Mouse (Mus musculus) neural tube, embryonic 11.5 days (tissue): ENCODE measurements around the gene Ttc23. TPM values are rescaled to one million over a fixed set of nuclear protein-coding genes. Genes with fewer than 3 reads are reported as not detected.
A peak's percentile ranks its signal among the peaks of the same experiment; 100 is the strongest.

Source experiments
- ATAC-seq: fragments of 200-750 bp; cut with Nextera tagmentation; 2 replicates; pipeline ENCODE4 v1.8.0; 2017; ENCODE audit warnings: moderate number of reproducible peaks, mild to moderate bottlenecking, moderate TSS enrichment, moderate library complexity; ENCODE audit not compliant: insufficient read depth, low FRiP score, low TSS enrichment
- DNase-seq: peaks from one replicate; pipeline ENCODE4 v3.0.0-alpha.2; 2015; ENCODE audit warnings: low spot score
- H3K27ac ChIP-seq: fragments of 300-500 bp; sonication (generic); 2 replicates; pipeline ENCODE4 v1.5.1; 2014; ENCODE audit warnings: low read depth, mild to moderate bottlenecking, low read length
- H3K27me3 ChIP-seq: fragments of 300-500 bp; sonication (generic); 2 replicates; pipeline ENCODE4 v1.6.1; 2014; ENCODE audit warnings: mild to moderate bottlenecking, low read length, mixed read lengths; ENCODE audit not compliant: control insufficient read depth, insufficient read depth
- H3K36me3 ChIP-seq: fragments of 300-500 bp; sonication (generic); 2 replicates; pipeline ENCODE4 v1.6.1; 2014; ENCODE audit warnings: mild to moderate bottlenecking, low read length, moderate library complexity, mixed read lengths; ENCODE audit not compliant: control insufficient read depth, insufficient read depth
- H3K4me1 ChIP-seq: fragments of 300-500 bp; sonication (generic); 2 replicates; pipeline ENCODE4 v1.6.1; 2014; ENCODE audit warnings: low read length, mixed read lengths; ENCODE audit not compliant: control insufficient read depth, insufficient read depth
- H3K4me2 ChIP-seq: fragments of 300-500 bp; sonication (generic); 2 replicates; pipeline ENCODE4 v1.6.1; 2014; ENCODE audit warnings: low read depth, mild to moderate bottlenecking, moderate library complexity
- H3K4me3 ChIP-seq: fragments of 300-500 bp; sonication (generic); 2 replicates; pipeline ENCODE4 v1.5.1; 2014; ENCODE audit warnings: low read depth, low read length
- H3K9ac ChIP-seq: fragments of 300-500 bp; sonication (generic); 2 replicates; pipeline ENCODE4 v1.6.1; 2014; ENCODE audit warnings: mild to moderate bottlenecking, low read length
- H3K9me3 ChIP-seq: fragments of 300-500 bp; sonication (generic); 2 replicates; pipeline ENCODE4 v1.6.1; 2016; ENCODE audit warnings: low read length; ENCODE audit not compliant: control insufficient read depth
- WGBS: fragments of 180-500 bp; shearing (Covaris S2); extraction: QIAGEN DNeasy Blood & Tissue Kit; methylation state at CpG from one replicate; pipeline ENCODE4 v1.1.7; 2014; 5-methylcytosine and 5-hydroxymethylcytosine counted together
- polyA plus RNA-seq: library from polyadenylated mRNA; unstranded; fragments of >200 nt; fragmentation: Nextera tagmentation; extraction: Ambion mirVana; gene quantifications from 2 replicates; pipeline ENCODE4 v1.2.1, GENCODE M21; 2014

The Ttc23 gene
- polyA plus RNA-seq, 1 experiment from 2014 or later, result 35.4 TPM

DNA sequence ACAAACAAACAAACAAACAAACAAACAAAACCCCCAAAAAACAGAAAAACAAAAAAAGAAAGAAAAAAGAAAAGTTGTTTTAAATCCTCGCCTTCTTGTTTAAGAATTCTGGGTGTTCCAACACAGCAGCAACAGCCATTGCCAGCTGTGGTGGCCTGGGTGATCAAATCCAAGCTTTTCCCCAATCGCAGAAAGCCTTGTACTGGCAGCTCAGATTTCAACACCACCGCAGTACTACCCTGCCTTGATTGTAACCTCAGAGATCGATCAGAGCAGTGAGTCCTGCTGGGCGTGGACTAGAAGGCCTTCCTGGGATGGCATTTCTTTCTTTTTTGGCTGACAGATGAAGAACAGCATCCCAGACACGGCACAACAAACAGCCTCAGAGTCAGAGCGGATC is 48.7 kb downstream of the Ttc23 start:
- H3K4me2 ChIP-seq, result no peak overlapping the region
- ATAC-seq, result no peak
- H3K36me3 ChIP-seq, result peaks cover 2% of the 10 kb centered on the region; the same call in 1 of the 2 replicates
- H3K27ac ChIP-seq, result no peak overlapping the region
- H3K9me3 ChIP-seq, result no peaks in the 10 kb centered on the region
- 77% methylated on average over 7 of the region's 7 CpGs for WGBS
- no peak for DNase-seq
- H3K9ac ChIP-seq, result no peak overlapping the region
- H3K4me3 ChIP-seq, result no peak overlapping the region
- H3K27me3 ChIP-seq, result no peaks in the 10 kb centered on the region
- no peaks in the 10 kb centered on the region for H3K4me1 ChIP-seq

DNA sequence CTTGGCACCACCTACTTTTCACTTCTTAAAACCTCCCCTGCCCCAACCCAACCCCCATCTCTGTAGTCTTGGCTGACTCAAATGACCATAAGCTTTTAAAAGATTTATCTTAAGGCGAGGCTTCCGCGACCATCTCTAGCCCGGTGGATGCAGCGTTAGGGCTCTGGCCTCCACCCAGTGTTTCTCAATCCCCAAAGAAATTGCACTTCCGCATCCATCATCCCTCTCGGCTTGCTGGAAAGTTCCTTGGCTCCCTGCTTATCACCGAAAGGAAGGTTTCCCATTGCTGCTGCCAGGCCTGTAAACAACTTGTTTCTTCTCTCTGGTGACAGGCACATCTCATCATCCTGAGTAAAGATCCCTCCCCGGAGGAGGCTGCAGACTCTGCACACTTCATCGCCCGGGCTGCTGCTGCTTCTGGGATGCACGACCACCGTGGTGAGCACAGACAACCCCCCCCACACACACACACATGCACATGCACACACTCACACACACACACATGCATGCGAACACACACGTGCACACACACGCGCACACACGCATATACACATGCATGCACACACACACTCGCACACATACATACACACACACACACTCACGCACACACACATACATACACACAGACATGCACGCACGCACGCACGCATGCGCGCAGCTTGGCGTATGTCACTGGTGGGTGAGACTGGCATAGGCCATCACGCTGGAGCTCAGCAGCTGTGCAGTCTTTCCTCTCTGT is 50.9 kb downstream of the Ttc23 start:
- no peak overlapping the region for H3K4me2 ChIP-seq
- no peak for DNase-seq
- H3K27ac ChIP-seq, result no peak overlapping the region
- no peaks in the 10 kb centered on the region for H3K27me3 ChIP-seq
- ATAC-seq, result no peak
- no peaks in the 10 kb centered on the region; the same call in 1 of the 2 replicates for H3K4me1 ChIP-seq
- 96% methylated on average over 28 of the region's 28 CpGs for WGBS
- no peak overlapping the region for H3K9ac ChIP-seq
- H3K9me3 ChIP-seq, result no peaks in the 10 kb centered on the region
- no peak overlapping the region for H3K4me3 ChIP-seq
- H3K36me3 ChIP-seq, result peaks cover 2% of the 10 kb centered on the region; the same call in 1 of the 2 replicates

DNA sequence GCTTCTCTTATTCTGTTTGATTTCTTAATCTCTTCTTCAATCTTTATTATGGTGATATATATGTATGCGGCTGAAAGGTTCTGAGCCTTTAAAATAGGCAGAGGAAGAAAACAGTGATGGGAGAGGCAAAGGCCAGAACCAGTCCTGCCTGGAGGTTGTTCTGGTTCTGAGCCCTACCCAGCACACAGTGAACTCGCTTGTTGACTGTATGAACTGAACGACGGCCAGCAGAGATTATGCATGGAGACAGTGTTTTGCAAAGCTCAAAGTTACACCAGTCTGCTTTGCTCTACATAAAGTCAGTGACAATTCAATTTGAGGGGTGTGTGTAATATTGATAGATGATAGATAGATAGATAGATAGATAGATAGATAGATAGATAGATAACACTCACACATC is 52.1 kb downstream of the Ttc23 start:
- peaks cover 2% of the 10 kb centered on the region; the same call in 1 of the 2 replicates for H3K36me3 ChIP-seq
- H3K4me1 ChIP-seq, result no peaks in the 10 kb centered on the region; the same call in 1 of the 2 replicates
- H3K4me3 ChIP-seq, result no peak overlapping the region
- no peak for ATAC-seq
- no peaks in the 10 kb centered on the region for H3K9me3 ChIP-seq
- H3K27ac ChIP-seq, result no peak overlapping the region
- H3K9ac ChIP-seq, result no peak overlapping the region
- H3K4me2 ChIP-seq, result no peak overlapping the region
- DNase-seq, result no peak
- 95% methylated on average over 4 of the region's 4 CpGs for WGBS
- H3K27me3 ChIP-seq, result no peaks in the 10 kb centered on the region

DNA sequence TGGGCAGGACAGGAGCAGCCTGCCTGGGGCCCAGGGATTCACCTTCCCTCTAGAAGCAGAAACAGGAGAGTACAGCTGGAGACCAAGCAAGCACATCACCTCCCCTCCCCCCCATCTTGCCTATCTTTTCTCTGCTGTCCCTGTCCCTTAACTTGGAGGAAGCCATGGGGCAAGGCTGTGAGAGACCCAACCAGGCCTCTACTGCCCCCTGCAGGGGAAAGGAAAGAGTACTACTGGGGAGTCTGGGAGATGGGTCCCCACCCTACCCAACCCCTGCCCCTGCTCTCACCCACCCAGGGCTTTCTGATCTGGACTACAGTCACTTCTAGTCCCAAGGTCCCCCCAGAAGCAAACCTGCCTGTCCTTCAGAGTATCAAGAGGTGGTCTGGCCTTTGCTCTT is 53.6 kb downstream of the Ttc23 start:
- Histone ChIP-seq H3K4me2 (no peak overlapping the region), H3K9ac (no peak overlapping the region), H3K9me3 (no peaks in the 10 kb centered on the region), H3K27me3 (no peaks in the 10 kb centered on the region), H3K4me3 (no peak overlapping the region), H3K27ac (no peak overlapping the region), H3K36me3 (peaks cover 2% of the 10 kb centered on the region; the same call in 1 of the 2 replicates), H3K4me1 (no peaks in the 10 kb centered on the region; the same call in 1 of the 2 replicates)
- ATAC-seq, result no peak
- DNase-seq, result peak; percentile 53

DNA sequence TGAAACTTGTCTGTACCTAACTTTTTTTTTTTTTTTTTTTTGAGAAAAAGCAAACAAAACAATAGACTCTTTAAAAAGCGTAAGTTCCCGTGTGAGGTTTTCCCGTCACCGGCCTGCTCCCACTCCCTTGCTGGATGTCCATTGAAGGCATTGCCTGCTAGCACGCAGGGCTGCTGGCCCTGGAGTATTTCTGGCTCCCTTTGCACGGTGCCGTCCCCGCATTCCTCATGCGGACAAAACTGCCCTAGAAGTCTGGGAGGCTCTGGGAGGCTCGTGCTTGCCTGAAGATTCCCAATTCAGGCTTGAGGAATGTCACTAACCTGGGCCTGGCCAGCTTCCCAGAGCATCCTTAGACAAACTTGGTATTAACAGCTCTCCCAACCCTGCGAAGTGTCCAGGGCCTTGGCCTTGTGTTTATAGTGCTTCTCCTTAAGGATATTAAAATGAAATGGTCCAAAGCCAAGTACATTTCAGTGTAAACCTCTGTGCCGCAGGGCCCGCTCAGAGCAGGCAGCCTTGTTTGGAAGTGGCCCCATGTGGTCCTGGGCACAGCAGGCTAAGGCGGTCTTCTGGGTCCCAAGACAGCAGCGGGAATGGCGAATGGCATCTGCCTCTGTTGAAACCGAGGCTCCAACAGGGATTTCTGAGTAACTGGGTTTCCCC is 54.2 kb downstream of the Ttc23 start:
- no peaks in the 10 kb centered on the region for H3K9me3 ChIP-seq
- H3K27me3 ChIP-seq, result no peaks in the 10 kb centered on the region
- ATAC-seq (no peak), DNase-seq (no peak)
- H3K27ac ChIP-seq, result no peak overlapping the region
- no peak overlapping the region for H3K4me2 ChIP-seq
- no peak overlapping the region for H3K9ac ChIP-seq
- no peak overlapping the region for H3K4me3 ChIP-seq
- H3K36me3 ChIP-seq, result peaks cover 2% of the 10 kb centered on the region; the same call in 1 of the 2 replicates
- H3K4me1 ChIP-seq, result no peaks in the 10 kb centered on the region; the same call in 1 of the 2 replicates
- 77% methylated on average over 17 of the region's 17 CpGs for WGBS

DNA sequence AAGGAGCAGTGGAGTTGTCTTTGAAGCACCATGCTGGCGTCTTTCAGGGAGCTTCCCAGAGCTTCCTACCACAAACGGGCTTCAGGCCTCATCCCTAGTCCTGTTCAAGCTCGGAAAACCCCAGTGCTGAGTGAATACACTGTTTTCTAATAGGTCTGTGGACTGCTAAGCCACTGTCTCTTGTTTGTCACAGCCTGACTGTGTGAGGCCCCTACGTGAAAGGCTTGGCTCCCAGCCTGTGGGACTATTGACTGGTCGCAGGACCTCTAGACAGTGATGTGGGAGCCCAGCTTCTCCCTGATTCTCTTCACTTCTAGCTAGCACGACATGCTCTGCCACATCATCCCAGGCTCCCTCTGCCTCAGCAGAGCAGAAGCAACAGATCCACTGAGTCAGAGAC is 61.0 kb downstream of the Ttc23 start:
- Histone ChIP-seq H3K27me3 (no peaks in the 10 kb centered on the region), H3K4me2 (no peak overlapping the region), H3K4me1 (no peaks in the 10 kb centered on the region), H3K27ac (no peak overlapping the region), H3K4me3 (no peak overlapping the region), H3K9ac (no peak overlapping the region), H3K9me3 (no peaks in the 10 kb centered on the region), H3K36me3 (peaks cover 4% of the 10 kb centered on the region; the same call in 1 of the 2 replicates)
- no peak for DNase-seq
- 92% methylated on average over 6 of the region's 6 CpGs for WGBS
- ATAC-seq, result no peak

DNA sequence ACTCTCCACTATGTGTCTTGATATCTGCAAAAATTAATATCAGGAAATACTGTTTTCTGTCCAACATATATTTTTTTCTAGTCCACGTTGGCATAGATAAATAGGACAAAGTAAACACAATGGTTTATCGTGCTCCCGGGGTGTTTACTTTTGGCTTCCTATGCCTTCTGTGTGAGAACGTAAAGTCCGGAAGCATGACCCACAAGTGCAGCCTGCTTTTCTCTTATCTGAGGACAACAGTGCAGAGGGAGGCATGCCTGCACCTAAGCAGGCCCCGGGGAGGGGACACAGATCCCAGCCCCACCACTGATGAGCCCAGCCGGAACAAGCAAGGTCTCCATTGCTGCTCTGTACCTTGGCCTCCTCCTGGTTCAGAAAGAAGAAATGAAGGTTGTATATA is 63.0 kb downstream of the Ttc23 start:
- no peak for DNase-seq
- Histone ChIP-seq H3K4me1 (peaks cover 5% of the 10 kb centered on the region; the same call in 1 of the 2 replicates), H3K36me3 (peaks cover 4% of the 10 kb centered on the region; the same call in 1 of the 2 replicates), H3K4me3 (no peak overlapping the region), H3K4me2 (no peak overlapping the region), H3K27ac (no peak overlapping the region), H3K27me3 (no peaks in the 10 kb centered on the region), H3K9ac (no peak overlapping the region), H3K9me3 (no peaks in the 10 kb centered on the region)
- WGBS, result 88% methylated on average over 7 of the region's 7 CpGs
- ATAC-seq, result no peak

DNA sequence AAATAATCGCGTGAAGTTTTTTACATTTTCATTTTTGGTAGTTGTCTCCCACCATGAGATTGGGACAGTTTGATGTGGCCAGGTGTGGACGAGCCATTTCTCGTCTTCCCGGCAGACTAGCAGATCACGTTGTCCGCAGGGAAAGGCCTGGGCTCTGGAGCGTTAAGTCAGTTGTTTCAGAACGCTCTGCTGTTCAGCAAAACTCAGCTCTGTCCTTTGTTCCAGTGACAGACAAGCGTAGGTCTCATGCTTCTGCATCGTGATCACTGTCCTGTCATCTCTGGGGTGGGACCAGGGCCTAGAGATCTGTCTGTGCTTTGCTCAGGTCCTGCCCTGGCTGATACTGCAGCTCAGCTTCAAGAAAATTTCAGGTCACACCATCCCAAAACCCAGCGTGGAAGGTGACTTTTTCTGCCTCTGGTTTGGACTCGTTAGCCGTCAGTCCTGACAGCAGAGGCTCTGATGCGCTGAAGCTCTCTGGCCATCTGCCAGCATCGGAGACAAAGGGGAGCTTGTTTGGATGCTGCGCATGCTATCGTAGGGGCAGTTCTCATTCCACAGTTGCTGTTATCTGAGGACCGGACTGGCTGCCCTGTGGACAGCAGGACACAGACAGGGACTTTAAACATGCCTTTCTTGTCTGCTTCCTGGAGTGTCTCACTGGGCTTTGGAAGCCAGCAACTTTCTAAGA is 66.8 kb downstream of the Ttc23 start:
- Histone ChIP-seq H3K27ac (peak overlapping the region; percentile 73), H3K4me1 (peaks cover 9% of the 10 kb centered on the region; the same call in 1 of the 2 replicates), H3K4me2 (no peak overlapping the region), H3K27me3 (no peaks in the 10 kb centered on the region), H3K9me3 (no peaks in the 10 kb centered on the region), H3K9ac (peak overlapping the region; percentile 35), H3K4me3 (no peak overlapping the region), H3K36me3 (peaks cover 4% of the 10 kb centered on the region; the same call in 1 of the 2 replicates)
- 61% methylated on average over 19 of the region's 19 CpGs for WGBS
- DNase-seq, result peak; percentile 71
- ATAC-seq, result 0 out of 2 replicates have a peak, but pooled peaks have one; percentile 45
